Mouse (Mus musculus) cortical plate, adult 2 months (tissue): ENCODE measurements around the gene Coro1b. TPM values are rescaled to one million over a fixed set of nuclear protein-coding genes. Genes with fewer than 3 reads are reported as not detected.

Experiments
- H3K27ac ChIP-seq: fragments of 200-500 bp; 2 replicates; pipeline ENCODE4 v1.5.1; 2012; ENCODE audit warnings: low read length, control low read depth, inconsistent platforms; ENCODE audit not compliant: insufficient read depth
- H3K4me1 ChIP-seq: fragments of 200-500 bp; 2 replicates; pipeline ENCODE4 v1.6.1; 2011; ENCODE audit warnings: low read length; ENCODE audit not compliant: control insufficient read depth, insufficient read depth
- H3K4me3 ChIP-seq: fragments of 200-500 bp; 2 replicates; pipeline ENCODE4 v1.5.1; 2011; ENCODE audit warnings: mild to moderate bottlenecking, low read length, control low read depth; ENCODE audit not compliant: insufficient read depth
- CTCF ChIP-seq: fragments of 200-500 bp; IDR thresholded peaks from 2 replicates; pipeline ENCODE4 v1.5.1; 2011; ENCODE audit warnings: mild to moderate bottlenecking, control low read depth, low read length; ENCODE audit not compliant: insufficient read depth; ENCODE audit errors: extremely low read depth
- POLR2A ChIP-seq: fragments of 200-500 bp; IDR thresholded peaks from 2 replicates; pipeline ENCODE4 v1.6.1; 2011; ENCODE audit warnings: mild to moderate bottlenecking, low read length, control low read depth; ENCODE audit not compliant: insufficient read depth; ENCODE audit errors: extremely low read depth
- polyA plus RNA-seq: library from polyadenylated mRNA; depleted of rRNA; stranded (reverse); fragments of >200 nt; gene quantifications from 2 replicates; pipeline ENCODE4 v1.2.3, GENCODE M21; 2012

The Coro1b gene
- polyA plus RNA-seq, 1 experiment = 207 TPM

- no peaks in the 10 kb centered on the region for H3K4me1 ChIP-seq
- no peak overlapping the region for H3K4me3 ChIP-seq
- TF ChIP-seq CTCF = no peak
- TF ChIP-seq POLR2A = no peak
- H3K27ac ChIP-seq = no peak overlapping the region
These were observed 7.0 kb downstream of the Coro1b start for GRCm38 (mm10) chr19:4155223-4156072.

GRCm38 (mm10) chr19:4156073-4156579 lies 7.7 kb downstream of the Coro1b start:
- no peak for TF ChIP-seq CTCF
- TF ChIP-seq POLR2A = no peak
- no peak overlapping the region for H3K27ac ChIP-seq
- H3K4me3 ChIP-seq = no peak overlapping the region
- H3K4me1 ChIP-seq = no peaks in the 10 kb centered on the region

- no peak overlapping the region for H3K4me3 ChIP-seq
- no peak for TF ChIP-seq POLR2A
- TF ChIP-seq CTCF = no peak
- no peak overlapping the region for H3K27ac ChIP-seq
- H3K4me1 ChIP-seq = no peaks in the 10 kb centered on the region
These were observed 8.4 kb downstream of the Coro1b start for GRCm38 (mm10) chr19:4156771-4157170.

GRCm38 (mm10) chr19:4159049-4159448 lies 10.6 kb downstream of the Coro1b start:
- no peak for TF ChIP-seq CTCF
- no peak for TF ChIP-seq POLR2A
- Histone ChIP-seq H3K4me3 (no peak overlapping the region), H3K27ac (no peak overlapping the region), H3K4me1 (peaks cover 4% of the 10 kb centered on the region)

- no peak for TF ChIP-seq CTCF
- peak; percentile 65; the same call in 1 of the 2 replicates for TF ChIP-seq POLR2A
- Histone ChIP-seq H3K4me1 (peaks cover 4% of the 10 kb centered on the region), H3K27ac (peak within 1 kb of the TSS; percentile 64; the same call in 1 of the 2 replicates), H3K4me3 (peak within 1 kb of the TSS; percentile 58)
These were observed 14.5 kb downstream of the Coro1b start, which contains the start of gene Rps6kb2 for GRCm38 (mm10) chr19:4162646-4163542. Gene Rps6kb2 (minus strand): TSS chr19:4163354.

GRCm38 (mm10) chr19:4163543-4163887 lies 15.1 kb downstream of the Coro1b start:
- peaks cover 4% of the 10 kb centered on the region for H3K4me1 ChIP-seq
- no peak for TF ChIP-seq CTCF
- no peak for TF ChIP-seq POLR2A
- peak overlapping the region; percentile 64; the same call in 1 of the 2 replicates for H3K27ac ChIP-seq
- peak overlapping the region; percentile 58 for H3K4me3 ChIP-seq

GRCm38 (mm10) chr19:4164100-4164499 lies 15.7 kb downstream of the Coro1b start:
- Histone ChIP-seq H3K4me1 (peaks cover 4% of the 10 kb centered on the region), H3K4me3 (no peak overlapping the region), H3K27ac (no peak overlapping the region)
- no peak for TF ChIP-seq POLR2A
- no peak for TF ChIP-seq CTCF

GRCm38 (mm10) chr19:4164721-4165120 lies 16.3 kb downstream of the Coro1b start:
- no peak for TF ChIP-seq POLR2A
- TF ChIP-seq CTCF = no peak
- Histone ChIP-seq H3K4me3 (no peak overlapping the region), H3K4me1 (peaks cover 4% of the 10 kb centered on the region), H3K27ac (no peak overlapping the region)

GRCm38 (mm10) chr19:4166678-4167476 lies 18.5 kb downstream of the Coro1b start:
- Histone ChIP-seq H3K4me1 (peaks cover 4% of the 10 kb centered on the region), H3K27ac (no peak overlapping the region), H3K4me3 (no peak overlapping the region)
- TF ChIP-seq CTCF (no peak), POLR2A (no peak)
